Mouse (Mus musculus) left cerebral cortex, postnatal 36 days (tissue): Measurements from ENCODE around the gene Olfr317. TPM values are rescaled to one million over a fixed set of nuclear protein-coding genes. Genes with fewer than 3 reads are reported as not detected.
"Not testable (repeated sequence)": the region's sequence is repeated elsewhere in the genome, so short reads cannot be mapped to it uniquely, and the experiment has no call there.

Experiments used
- DNase-seq, 2 experiments: peaks; one replicate each; pipeline ENCODE4 v3.0.0; 2021 to 2022; ENCODE audit warnings: low spot score in 2 of 2, mixed read lengths in 1 of 2
- intact Hi-C: fragments of 180-260 bp; cut with DNase I; formaldehyde crosslinking; loops from one replicate; pipeline ENCODE4 v1.15.1; 2025
- total RNA-seq, 2 experiments: library from RNA; stranded (reverse); gene quantifications; 2 replicates each; pipeline ENCODE4 v1.2.3; 2021

Olfr317 gene
- total RNA-seq, result not detected

GRCm38 (mm10) chr11:58738792-58739262 lies at the start of gene Olfr317:
Olfr317 (minus strand) TSS chr11:58739212.
- DNase-seq, result no peak
- intact Hi-C loops, result no loop called here

- intact Hi-C loops, result no loop called here
- no peak for DNase-seq
These were observed 49.3 kb upstream of the Olfr317 start for GRCm38 (mm10) chr11:58788346-58788745.

GRCm38 (mm10) chr11:58787651-58788050 lies 48.6 kb upstream of the Olfr317 start:
- intact Hi-C loops, result no loop called here
- no peak for DNase-seq

GRCm38 (mm10) chr11:58784182-58784581 lies 45.2 kb upstream of the Olfr317 start:
- no peak for DNase-seq
- intact Hi-C loops, result no loop called here

GRCm38 (mm10) chr11:58782480-58783089 lies 43.6 kb upstream of the Olfr317 start, which contains the start of gene Olfr314:
Olfr314 (plus strand) TSS chr11:58782952.
- no peak for DNase-seq
- intact Hi-C loops, result no loop called here

GRCm38 (mm10) chr11:58772888-58773287 lies 33.9 kb upstream of the Olfr317 start, which contains the start of gene Olfr315:
Olfr315 (plus strand) TSS chr11:58773188.
- intact Hi-C loops, result no loop called here
- DNase-seq, result no peak

GRCm38 (mm10) chr11:58752434-58752833 lies 13.4 kb upstream of the Olfr317 start, which contains the start of gene Olfr316:
Olfr316 (plus strand) TSS chr11:58752734.
- DNase-seq, result no peak
- intact Hi-C loops, result no loop called here

GRCm38 (mm10) chr11:58751096-58751495 lies 12.1 kb upstream of the Olfr317 start:
- intact Hi-C loops, result not testable (repeated sequence)
- DNase-seq, result peak; percentile 35 to 55

- intact Hi-C loops, result no loop called here
These were observed 5.6 kb downstream of the Olfr317 start for GRCm38 (mm10) chr11:58733372-58733771.

GRCm38 (mm10) chr11:58727896-58728650 lies 10.9 kb downstream of the Olfr317 start:
- DNase-seq, intact Hi-C loops: not testable (repeated sequence)

More at GRCm38 (mm10) chr11:58733372-58733771, 5.6 kb downstream of the Olfr317 start:
- DNase-seq, result peak; percentile 19 to 42

GRCm38 (mm10) chr11:58723914-58724313 lies 15.1 kb downstream of the Olfr317 start, which contains the start of gene Olfr318:
Olfr318 (minus strand) TSS chr11:58724014.
- intact Hi-C loops, result no loop called here
- DNase-seq, result no peak

- no peak for DNase-seq
These were observed 19.3 kb downstream of the Olfr317 start for GRCm38 (mm10) chr11:58719701-58720100.

GRCm38 (mm10) chr11:58717723-58718122 lies 21.3 kb downstream of the Olfr317 start:
- not testable (repeated sequence) for DNase-seq

More at GRCm38 (mm10) chr11:58719701-58720100, 19.3 kb downstream of the Olfr317 start:
- intact Hi-C loops, result no loop called here

GRCm38 (mm10) chr11:58709086-58709485 lies 29.9 kb downstream of the Olfr317 start:
- no peak for DNase-seq
- intact Hi-C loops, result no loop called here

More at GRCm38 (mm10) chr11:58717723-58718122, 21.3 kb downstream of the Olfr317 start:
- intact Hi-C loops, result not testable (repeated sequence)

GRCm38 (mm10) chr11:58698862-58699261 lies 40.1 kb downstream of the Olfr317 start, which contains the start of gene Olfr319:
Olfr319 (plus strand) TSS chr11:58699162.
- no peak for DNase-seq
- intact Hi-C loops, result no loop called here

Other genes with a start within 250 kb of the Olfr317 start
- not detected for gene Olfr332, start 246.7 kb downstream of the Olfr317 start, total RNA-seq
- gene Olfr331, start 236.6 kb downstream of the Olfr317 start, total RNA-seq, result not detected
- not detected for gene Olfr330, start 204.4 kb downstream of the Olfr317 start, total RNA-seq
- gene Olfr329-ps, start 192.8 kb downstream of the Olfr317 start, total RNA-seq, result not detected
- under 1 TPM in 1 of 2 experiments, not detected in 1; 0.10 TPM for gene Olfr328, start 183.6 kb downstream of the Olfr317 start, total RNA-seq
- not detected for gene Olfr224, start 168.7 kb downstream of the Olfr317 start, total RNA-seq
- gene Olfr325, start 161.5 kb downstream of the Olfr317 start, total RNA-seq, result not detected
- gene Olfr324, start 144.1 kb downstream of the Olfr317 start, total RNA-seq, result not detected
- not detected for gene 2210407C18Rik, start 123.1 kb downstream of the Olfr317 start, total RNA-seq
- gene Olfr323, start 108.7 kb downstream of the Olfr317 start, total RNA-seq, result not detected
- not detected for gene Trim58, start 98.7 kb downstream of the Olfr317 start, total RNA-seq
- gene Olfr322, start 80.4 kb downstream of the Olfr317 start, total RNA-seq, result not detected
- gene Olfr320, start 58.1 kb downstream of the Olfr317 start, total RNA-seq, result not detected
- gene Olfr319, start 40.0 kb downstream of the Olfr317 start, total RNA-seq, result not detected
- under 1 TPM in 1 of 2 experiments, not detected in 1; 0.11 TPM for gene Olfr318, start 15.2 kb downstream of the Olfr317 start, total RNA-seq
- 1 to 10 TPM in 1 of 2 experiments, under 1 TPM in 1; 0.79 to 1.0 TPM for gene Olfr316, start 13.5 kb upstream of the Olfr317 start, total RNA-seq
- gene Olfr315, start 34.0 kb upstream of the Olfr317 start, total RNA-seq, result not detected
- not detected for gene Olfr314, start 43.7 kb upstream of the Olfr317 start, total RNA-seq
- gene Fam183b, start 62.7 kb upstream of the Olfr317 start, total RNA-seq, result 1 to 10 TPM; 2.2 to 2.9 TPM
- not detected for gene Olfr313, start 75.8 kb upstream of the Olfr317 start, total RNA-seq
- not detected for gene Olfr312, start 90.0 kb upstream of the Olfr317 start, total RNA-seq
- gene Olfr311, start 100.0 kb upstream of the Olfr317 start, total RNA-seq, result not detected
- 10 to 100 TPM; 17.0 to 24.1 TPM for gene Gm12258, start 107.9 kb upstream of the Olfr317 start, total RNA-seq
- 10 to 100 TPM in 1 of 2 experiments, 1 to 10 TPM in 1; 9.6 to 10.9 TPM for gene 2810021J22Rik, start 128.0 kb upstream of the Olfr317 start, total RNA-seq
- 10 to 100 TPM in 1 of 2 experiments, 1 to 10 TPM in 1; 8.2 to 10.4 TPM for gene Zfp39, start 165.0 kb upstream of the Olfr317 start, total RNA-seq
- not detected for gene Btnl10, start 178.7 kb upstream of the Olfr317 start, total RNA-seq
- gene Rnf187, start 199.7 kb upstream of the Olfr317 start, total RNA-seq, result 100 to 1,000 TPM; 450 to 542 TPM
- 100 to 1,000 TPM; 103 to 124 TPM for gene Hist3h2ba, start 209.7 kb upstream of the Olfr317 start, total RNA-seq
- 10 to 100 TPM; 60.9 to 64.1 TPM for gene Hist3h2a, start 215.5 kb upstream of the Olfr317 start, total RNA-seq
- 1 to 10 TPM; 4.8 to 5.7 TPM for gene Trim17, start 215.5 kb upstream of the Olfr317 start, total RNA-seq
- gene Trim11, start 238.9 kb upstream of the Olfr317 start, total RNA-seq, result 10 to 100 TPM; 21.0 to 24.9 TPM